Mouse (Mus musculus) stomach, embryonic 14.5 days (tissue): ENCODE measurements around the gene Trpc7. TPM values are rescaled to one million over a fixed set of nuclear protein-coding genes. Genes with fewer than 3 reads are reported as not detected.

Experiments
- ATAC-seq: fragments of 200-750 bp; cut with Nextera tagmentation; 2 replicates; pipeline ENCODE4 v1.8.0; 2017; ENCODE audit warnings: low read depth, moderate TSS enrichment; ENCODE audit not compliant: insufficient number of reproducible peaks, insufficient read depth, low FRiP score
- H3K27ac ChIP-seq: fragments of 300-500 bp; sonication (generic); 2 replicates; pipeline ENCODE4 v1.5.1; 2014; ENCODE audit warnings: mild to moderate bottlenecking, low read length, moderate library complexity, mixed read lengths
- H3K27me3 ChIP-seq: fragments of 300-500 bp; sonication (generic); 2 replicates; pipeline ENCODE4 v1.6.1; 2014; ENCODE audit warnings: low read length, control low read depth, mixed read lengths; ENCODE audit not compliant: control insufficient read depth, insufficient read depth
- H3K36me3 ChIP-seq: fragments of 300-500 bp; sonication (generic); 2 replicates; pipeline ENCODE4 v1.6.1; 2014; ENCODE audit warnings: mild to moderate bottlenecking, control low read depth, low read length, moderate library complexity, mixed read lengths; ENCODE audit not compliant: control insufficient read depth, insufficient read depth
- H3K4me1 ChIP-seq: fragments of 300-500 bp; sonication (generic); 2 replicates; pipeline ENCODE4 v1.6.1; 2014; ENCODE audit warnings: low read length, control low read depth, mixed read lengths; ENCODE audit not compliant: control insufficient read depth, insufficient read depth
- H3K4me2 ChIP-seq: fragments of 300-500 bp; sonication (generic); replicated peaks from 2 replicates; pipeline ENCODE4 v1.6.1; 2014; ENCODE audit warnings: low read depth, low read length, control low read depth
- H3K4me3 ChIP-seq: fragments of 300-500 bp; sonication (generic); 2 replicates; pipeline ENCODE4 v1.5.1; 2014; ENCODE audit warnings: low read depth, low read length, control low read depth
- H3K9ac ChIP-seq: fragments of 300-500 bp; sonication (generic); replicated peaks from 2 replicates; pipeline ENCODE4 v1.6.1; 2014; ENCODE audit warnings: low read depth, mild to moderate bottlenecking, control low read depth, low read length, moderate library complexity, mixed read lengths
- H3K9me3 ChIP-seq: fragments of 300-500 bp; sonication (generic); 2 replicates; pipeline ENCODE4 v1.6.1; 2016; ENCODE audit warnings: low read depth, low read length, control low read depth; ENCODE audit not compliant: control insufficient read depth
- WGBS: fragments of 180-500 bp; shearing (Covaris S2); extraction: QIAGEN DNeasy Blood & Tissue Kit; methylation state at CpG from one replicate; pipeline ENCODE4 v1.1.7; 2014; 5-methylcytosine and 5-hydroxymethylcytosine counted together
- polyA plus RNA-seq: library from polyadenylated mRNA; unstranded; fragments of >200 nt; fragmentation: Nextera tagmentation; extraction: Ambion mirVana; gene quantifications from 2 replicates; pipeline ENCODE4 v1.2.1, GENCODE M21; 2014

Trpc7 gene
- polyA plus RNA-seq = 0.20 TPM in 1 of 2 replicates, not detected in the other

GRCm38 (mm10) chr13:56895893-56896292, at the start of gene Trpc7:
Gene Trpc7 (minus strand): TSS chr13:56895993.
- Histone ChIP-seq H3K4me1 (no peaks in the 10 kb centered on the region), H3K27me3 (no peaks in the 10 kb centered on the region), H3K9ac (no peak within 1 kb of the TSS), H3K36me3 (no peaks in the 10 kb centered on the region), H3K9me3 (no peaks in the 10 kb centered on the region), H3K4me2 (no peak within 1 kb of the TSS), H3K27ac (no peak within 1 kb of the TSS), H3K4me3 (no peak within 1 kb of the TSS)
- ATAC-seq = no peak
- WGBS = 79% methylated on average over 3 of the region's 3 CpGs

GRCm38 (mm10) chr13:56939261-56939660, 43.5 kb upstream of the Trpc7 start:
- WGBS = 80% methylated on average over 11 of the region's 11 CpGs
- ATAC-seq = no peak
- no peaks in the 10 kb centered on the region for H3K9me3 ChIP-seq
- no peak overlapping the region for H3K9ac ChIP-seq
- no peak overlapping the region for H3K4me3 ChIP-seq
- no peaks in the 10 kb centered on the region for H3K4me1 ChIP-seq
- H3K36me3 ChIP-seq = no peaks in the 10 kb centered on the region
- no peak overlapping the region for H3K4me2 ChIP-seq
- no peak overlapping the region for H3K27ac ChIP-seq
- no peaks in the 10 kb centered on the region for H3K27me3 ChIP-seq

GRCm38 (mm10) chr13:56933832-56934510, 38.2 kb upstream of the Trpc7 start:
- H3K36me3 ChIP-seq = no peaks in the 10 kb centered on the region
- H3K27me3 ChIP-seq = no peaks in the 10 kb centered on the region
- H3K9ac ChIP-seq = no peak overlapping the region
- H3K4me1 ChIP-seq = no peaks in the 10 kb centered on the region
- no peak overlapping the region for H3K27ac ChIP-seq
- no peaks in the 10 kb centered on the region for H3K9me3 ChIP-seq
- H3K4me2 ChIP-seq = no peak overlapping the region
- ATAC-seq = no peak
- H3K4me3 ChIP-seq = no peak overlapping the region
- 71% methylated on average over 11 of the region's 11 CpGs for WGBS

GRCm38 (mm10) chr13:56930421-56930820, 34.6 kb upstream of the Trpc7 start:
- WGBS = 88% methylated on average over 2 of the region's 2 CpGs
- H3K36me3 ChIP-seq = no peaks in the 10 kb centered on the region
- H3K4me2 ChIP-seq = no peak overlapping the region
- no peaks in the 10 kb centered on the region for H3K9me3 ChIP-seq
- H3K27me3 ChIP-seq = no peaks in the 10 kb centered on the region
- no peak overlapping the region for H3K9ac ChIP-seq
- no peak for ATAC-seq
- no peak overlapping the region for H3K27ac ChIP-seq
- no peak overlapping the region for H3K4me3 ChIP-seq
- no peaks in the 10 kb centered on the region for H3K4me1 ChIP-seq

GRCm38 (mm10) chr13:56922976-56923375, 27.2 kb upstream of the Trpc7 start:
- no peak overlapping the region for H3K9ac ChIP-seq
- no peaks in the 10 kb centered on the region for H3K36me3 ChIP-seq
- no peaks in the 10 kb centered on the region for H3K9me3 ChIP-seq
- no peak overlapping the region for H3K27ac ChIP-seq
- no peaks in the 10 kb centered on the region for H3K4me1 ChIP-seq
- no peaks in the 10 kb centered on the region for H3K27me3 ChIP-seq
- no peak for ATAC-seq
- no peak overlapping the region for H3K4me3 ChIP-seq
- H3K4me2 ChIP-seq = no peak overlapping the region
- 73% methylated on average over 2 of the region's 2 CpGs for WGBS

GRCm38 (mm10) chr13:56921251-56921650, 25.5 kb upstream of the Trpc7 start:
- Histone ChIP-seq H3K9me3 (no peaks in the 10 kb centered on the region), H3K27ac (no peak overlapping the region), H3K4me2 (no peak overlapping the region), H3K27me3 (no peaks in the 10 kb centered on the region), H3K4me1 (no peaks in the 10 kb centered on the region), H3K36me3 (no peaks in the 10 kb centered on the region), H3K4me3 (no peak overlapping the region), H3K9ac (no peak overlapping the region)
- WGBS = 67% methylated on average over 3 of the region's 3 CpGs
- no peak for ATAC-seq

GRCm38 (mm10) chr13:56914721-56915120, 18.9 kb upstream of the Trpc7 start:
- no peak overlapping the region for H3K4me2 ChIP-seq
- no peaks in the 10 kb centered on the region for H3K27me3 ChIP-seq
- H3K4me3 ChIP-seq = no peak overlapping the region
- no peaks in the 10 kb centered on the region for H3K4me1 ChIP-seq
- 75% methylated on average over 7 of the region's 7 CpGs for WGBS
- no peak overlapping the region for H3K27ac ChIP-seq
- H3K36me3 ChIP-seq = no peaks in the 10 kb centered on the region
- H3K9me3 ChIP-seq = no peaks in the 10 kb centered on the region
- no peak overlapping the region for H3K9ac ChIP-seq
- no peak for ATAC-seq

- Histone ChIP-seq H3K36me3 (no peaks in the 10 kb centered on the region), H3K27me3 (no peaks in the 10 kb centered on the region), H3K4me1 (no peaks in the 10 kb centered on the region), H3K27ac (no peak overlapping the region), H3K4me3 (no peak overlapping the region), H3K9me3 (no peaks in the 10 kb centered on the region), H3K4me2 (no peak overlapping the region), H3K9ac (no peak overlapping the region)
- ATAC-seq = no peak
- 88% methylated on average over 12 of the region's 12 CpGs for WGBS
Observed at GRCm38 (mm10) chr13:56911093-56911492, 15.3 kb upstream of the Trpc7 start.

- H3K9ac ChIP-seq = no peak overlapping the region
- no peaks in the 10 kb centered on the region for H3K4me1 ChIP-seq
- ATAC-seq = no peak
- no peaks in the 10 kb centered on the region for H3K9me3 ChIP-seq
- H3K27ac ChIP-seq = no peak overlapping the region
- 2% methylated on average over 17 of the region's 17 CpGs for WGBS
- no peak overlapping the region for H3K4me3 ChIP-seq
- H3K4me2 ChIP-seq = no peak overlapping the region
- no peaks in the 10 kb centered on the region for H3K36me3 ChIP-seq
- H3K27me3 ChIP-seq = no peaks in the 10 kb centered on the region
Observed at GRCm38 (mm10) chr13:56895386-56895785, 407 bp downstream of the Trpc7 start.
